Mouse (Mus musculus): ENCODE measurements around the gene Gm15128. TPM values are rescaled to one million over a fixed set of nuclear protein-coding genes. Genes with fewer than 3 reads are reported as not detected.
"Not testable (repeated sequence)": the region's sequence is repeated elsewhere in the genome, so short reads cannot be mapped to it uniquely, and the experiment has no call there.

Gm15128 gene
- not detected for total RNA-seq (2021)
- long read RNA-seq, experiment 1, result 0 reads
- long read RNA-seq, experiment 2, result 0 reads

- DNase-seq; intact Hi-C loops (cut with DNase I): not testable (repeated sequence)
These were observed at the start of gene Gm15128 for GRCm38 (mm10) chrX:147765691-147766090. Gm15128 (plus strand) TSS chrX:147765991.

Other genes starting within 250 kb of the Gm15128 start
- gene Lrch2, start 211.9 kb upstream of the Gm15128 start, total RNA-seq (2021), result 1 to 10 TPM; 3.5 to 4.5 TPM
- gene Gm15080, start 227.0 kb downstream of the Gm15128 start, total RNA-seq (2021), result not detected